Mouse (Mus musculus): ENCODE results near the gene Meis1.

The Meis1 gene

DNA sequence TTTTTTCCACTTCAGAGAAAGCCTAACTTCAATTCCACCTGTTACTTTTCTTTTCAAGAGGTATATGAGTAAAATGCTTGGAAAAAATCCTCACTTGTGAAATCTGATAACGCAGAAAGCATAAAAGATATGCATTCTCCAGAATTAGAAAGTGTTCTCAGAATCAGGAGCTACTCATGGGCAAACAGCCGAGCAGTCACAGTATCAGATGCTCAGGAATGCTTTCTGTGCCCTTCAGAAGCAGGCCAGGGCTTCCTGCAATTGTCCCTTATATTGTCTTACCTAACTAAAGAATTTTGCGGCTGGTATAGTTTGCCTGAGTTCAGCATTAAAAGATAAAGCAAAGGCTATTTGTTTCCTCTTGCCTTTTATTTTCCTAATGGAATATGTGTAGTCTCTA, 71.4 kb downstream of the Meis1 start:
- no peak for DNase-seq

DNA sequence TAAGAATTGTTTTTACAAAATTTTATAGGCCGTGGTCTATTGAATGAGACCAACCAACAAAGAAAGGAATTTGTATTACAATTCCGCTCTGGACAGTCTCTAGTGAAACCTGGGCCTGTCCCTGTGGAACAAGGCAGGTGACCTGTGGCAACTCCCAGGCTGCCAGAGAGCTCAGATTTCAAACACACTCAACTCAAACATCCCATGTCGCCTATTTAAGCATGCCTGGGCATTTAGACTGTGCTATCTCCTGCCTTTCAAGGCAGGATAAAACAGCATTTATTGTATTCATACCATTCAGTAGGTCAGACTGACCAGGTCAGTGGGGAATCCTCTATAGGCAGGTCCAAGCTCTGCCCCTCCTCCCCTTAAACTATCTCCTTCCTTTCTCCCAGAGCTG, 73.0 kb downstream of the Meis1 start:
- no peak for DNase-seq

GRCm38 (mm10) chr11:18944972-18945625, 73.7 kb downstream of the Meis1 start:
- no peak for DNase-seq

- DNase-seq = no peak
These were observed 74.6 kb downstream of the Meis1 start for GRCm38 (mm10) chr11:18944209-18944608.

DNA sequence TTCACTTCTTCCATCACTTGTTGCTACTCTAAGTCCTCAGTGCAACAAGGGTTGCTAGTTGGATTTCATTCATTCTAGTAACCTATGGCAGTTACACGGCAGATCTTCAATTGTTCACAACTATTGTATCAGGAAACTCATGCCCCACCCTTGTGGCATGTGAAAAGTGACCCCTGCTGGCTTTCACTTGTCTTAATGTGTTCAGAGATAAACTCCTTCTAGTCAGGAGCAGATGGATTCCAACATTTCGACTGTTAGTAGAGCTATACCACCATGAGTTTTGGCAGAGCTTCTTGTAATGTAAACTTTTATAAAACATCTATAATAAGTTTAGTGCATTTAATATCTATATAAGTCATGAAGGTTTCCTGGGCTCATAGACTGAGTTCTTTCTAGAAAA, 75.8 kb downstream of the Meis1 start:
- no peak for DNase-seq

- no peak for DNase-seq
These were observed 77.9 kb downstream of the Meis1 start for GRCm38 (mm10) chr11:18940916-18941315.

DNA sequence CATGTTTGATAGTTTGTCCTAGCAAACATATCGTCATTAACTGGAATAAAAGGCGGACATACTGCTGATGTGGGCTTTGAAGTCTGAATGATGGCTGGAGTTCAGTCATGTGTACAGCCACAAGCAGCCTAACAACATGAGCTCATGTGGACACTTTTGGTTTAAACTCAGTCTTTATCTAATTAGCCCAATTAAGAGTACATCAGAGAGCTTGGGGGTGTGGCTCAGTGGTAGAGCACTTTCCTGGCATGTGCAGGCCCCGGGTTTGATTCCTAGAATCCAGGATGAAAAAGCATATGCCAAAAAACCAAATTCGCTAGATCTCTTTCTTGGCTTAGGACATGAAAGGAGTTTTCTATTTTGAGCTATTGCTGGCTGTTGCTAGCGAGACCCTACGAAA, 83.9 kb downstream of the Meis1 start:
- DNase-seq = no peak

- no peak for DNase-seq
These were observed 87.5 kb downstream of the Meis1 start for GRCm38 (mm10) chr11:18931001-18931874.

DNA sequence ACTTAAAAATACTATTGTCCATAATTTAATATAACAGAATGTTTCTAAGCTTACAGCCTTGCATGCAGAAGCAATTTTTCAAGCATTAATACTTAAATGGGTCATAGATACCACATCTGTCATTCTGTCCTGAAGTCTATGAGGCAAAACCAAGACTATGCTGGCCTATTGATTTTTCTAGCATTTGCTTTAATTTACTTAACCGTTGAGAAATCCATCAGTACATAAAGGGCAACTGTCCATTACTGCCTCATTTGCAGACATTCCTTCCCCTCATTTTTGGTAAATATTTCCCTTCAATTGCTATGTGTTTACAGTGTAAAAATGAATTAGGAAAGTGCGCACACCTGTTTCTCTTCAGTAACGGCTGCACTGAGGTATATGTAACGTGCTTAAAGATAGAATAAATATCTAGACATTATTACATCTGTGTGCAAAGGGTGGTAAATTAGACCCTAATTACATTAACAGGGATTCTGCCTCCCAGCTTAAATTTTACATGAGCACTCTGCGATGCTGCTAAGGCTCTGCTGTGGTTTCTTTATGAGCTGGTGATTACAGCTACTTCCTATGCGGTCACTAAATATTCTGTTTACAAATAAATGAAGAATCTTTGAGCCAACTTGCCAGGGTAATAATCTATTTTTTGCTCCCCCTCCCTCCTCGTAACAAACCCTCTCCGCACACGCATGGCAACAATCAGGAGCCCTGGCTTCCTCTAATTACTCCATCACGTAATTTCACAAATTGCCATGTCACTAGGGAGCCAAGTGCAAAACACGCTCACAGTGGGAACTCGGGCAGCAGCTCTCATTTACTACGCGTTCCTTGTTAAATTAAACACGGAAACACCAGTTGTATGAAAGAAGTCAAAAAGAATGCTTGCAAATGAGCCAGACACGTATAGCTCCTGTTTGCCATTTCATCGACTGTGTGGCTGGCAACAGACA, 88.7 kb downstream of the Meis1 start:
- DNase-seq = no peak

- DNase-seq = no peak
These were observed 91.4 kb downstream of the Meis1 start for GRCm38 (mm10) chr11:18927351-18927750.

DNA sequence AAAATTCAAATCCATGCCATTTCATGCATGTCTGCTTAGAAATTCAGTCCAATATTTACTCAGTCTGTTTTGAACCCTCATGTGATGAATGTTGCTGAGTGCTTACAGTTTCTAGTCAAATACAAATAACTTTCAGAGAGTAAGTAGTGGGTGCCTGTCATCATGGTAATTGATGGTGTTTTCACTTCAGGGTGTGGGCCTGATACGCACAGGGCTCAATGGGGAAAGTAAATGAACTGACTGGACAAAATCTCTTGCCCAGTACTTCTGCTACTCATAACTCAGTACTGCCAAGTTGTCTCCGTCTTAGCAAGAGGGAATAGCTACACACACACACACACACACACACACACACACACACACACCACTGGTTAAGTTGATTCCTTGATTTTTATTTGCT, 92.0 kb downstream of the Meis1 start:
- no peak for DNase-seq

- DNase-seq = no peak
These were observed 94.0 kb downstream of the Meis1 start for GRCm38 (mm10) chr11:18924583-18925334.

- no peak for DNase-seq
These were observed 95.5 kb downstream of the Meis1 start for GRCm38 (mm10) chr11:18923274-18923673.

- DNase-seq = no peak
These were observed 98.1 kb downstream of the Meis1 start for GRCm38 (mm10) chr11:18920651-18921050.

DNA sequence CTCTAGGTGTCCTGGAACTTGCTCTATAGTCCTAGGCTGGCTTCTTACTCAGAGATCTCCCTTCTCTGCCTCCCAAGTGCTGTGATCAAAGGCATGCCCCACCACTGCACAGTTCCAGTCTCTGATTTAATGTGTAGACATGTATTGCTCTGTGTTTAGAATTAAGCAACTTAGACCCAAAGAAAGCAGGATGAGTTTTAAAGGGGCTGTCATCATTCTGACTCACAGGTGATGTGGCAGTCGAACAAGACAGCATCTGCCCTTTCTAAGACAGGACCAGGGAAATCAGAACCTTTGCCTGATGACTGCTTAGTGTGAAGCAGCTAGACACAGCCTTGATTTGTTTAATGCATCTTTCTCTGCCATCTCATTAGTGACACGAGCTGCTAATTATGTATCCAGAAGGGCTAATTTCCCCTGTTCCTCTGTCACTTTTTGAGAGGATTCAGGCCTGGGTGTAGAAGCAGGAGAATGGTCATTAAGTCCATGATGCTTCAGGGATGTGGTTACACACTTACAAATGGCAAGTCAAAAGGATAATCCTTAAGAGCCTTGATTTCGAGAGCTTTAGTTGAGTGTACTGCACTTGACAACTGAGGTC, 99.5 kb downstream of the Meis1 start:
- DNase-seq = no peak

DNA sequence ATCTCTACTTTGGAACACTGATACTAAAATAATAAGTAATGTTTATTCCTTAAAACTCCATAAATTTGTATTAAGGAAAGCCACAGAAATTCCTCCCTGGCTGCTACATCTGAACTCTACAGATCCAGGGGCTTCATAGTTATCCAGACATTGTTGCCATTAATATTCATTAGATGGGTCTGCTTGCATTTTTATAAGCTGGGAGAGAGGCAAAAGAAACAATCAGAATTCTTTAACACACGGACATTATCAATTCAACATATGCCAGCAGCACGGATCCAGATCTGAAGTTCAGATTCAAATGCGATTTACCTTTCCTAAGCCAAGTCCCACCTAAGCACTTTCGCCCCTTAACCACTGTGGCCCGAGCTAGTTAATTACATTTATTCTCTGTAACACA, 100.9 kb downstream of the Meis1 start:
- DNase-seq = no peak

DNA sequence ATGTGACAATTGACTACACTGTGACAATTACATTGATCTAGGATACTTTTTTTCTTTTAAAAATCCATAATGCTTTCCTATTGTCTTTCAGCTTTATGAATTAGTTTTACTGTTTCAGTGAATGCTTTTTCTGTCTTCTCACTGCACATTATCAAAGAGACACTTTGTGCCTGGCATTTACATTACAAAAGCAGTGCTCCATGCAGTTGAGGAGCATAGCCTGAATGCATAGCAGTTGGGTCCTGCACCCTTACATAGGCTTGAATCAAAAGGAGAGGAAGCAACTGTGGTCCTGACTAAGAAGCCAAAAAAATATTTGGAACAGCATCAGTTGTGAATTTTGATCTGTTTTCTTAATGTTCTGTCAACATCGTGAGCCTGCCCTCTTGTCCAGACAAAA, 105.5 kb downstream of the Meis1 start:
- DNase-seq = no peak

DNA sequence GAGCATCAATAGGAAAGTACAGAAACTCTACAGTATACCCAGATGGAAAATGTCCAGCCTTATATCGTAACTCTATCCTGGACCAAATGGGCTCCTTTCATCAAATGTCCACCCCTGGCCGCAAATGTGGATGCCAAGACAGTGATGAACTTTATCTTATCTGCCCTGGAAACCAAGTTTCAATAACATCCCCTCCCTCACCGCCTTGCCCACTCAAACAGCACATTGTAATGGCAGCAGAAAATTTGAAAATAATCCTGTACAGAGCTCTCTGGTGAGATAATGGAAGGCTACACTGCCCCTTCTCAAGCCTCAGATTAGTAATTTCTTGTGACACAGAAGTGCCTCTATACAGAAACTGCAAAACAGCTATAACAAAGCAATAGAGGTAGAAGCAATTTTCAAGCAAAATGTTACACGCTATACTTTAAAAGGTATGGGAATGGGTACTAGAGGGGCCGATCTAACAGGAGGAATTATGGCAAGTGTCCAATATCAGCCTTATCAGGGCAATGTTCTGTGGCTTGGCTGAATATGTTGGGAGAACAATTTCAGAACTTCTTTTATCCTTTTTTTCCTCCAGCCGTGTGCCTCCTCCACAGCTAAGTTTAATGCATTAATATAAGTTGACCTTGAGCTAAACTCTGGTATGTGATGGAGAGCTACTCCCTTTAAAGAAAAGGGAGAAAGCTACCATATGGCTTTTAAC, 106.3 kb downstream of the Meis1 start:
- DNase-seq = no peak

GRCm38 (mm10) chr11:18906866-18907265, 111.9 kb downstream of the Meis1 start:
- DNase-seq = no peak

DNA sequence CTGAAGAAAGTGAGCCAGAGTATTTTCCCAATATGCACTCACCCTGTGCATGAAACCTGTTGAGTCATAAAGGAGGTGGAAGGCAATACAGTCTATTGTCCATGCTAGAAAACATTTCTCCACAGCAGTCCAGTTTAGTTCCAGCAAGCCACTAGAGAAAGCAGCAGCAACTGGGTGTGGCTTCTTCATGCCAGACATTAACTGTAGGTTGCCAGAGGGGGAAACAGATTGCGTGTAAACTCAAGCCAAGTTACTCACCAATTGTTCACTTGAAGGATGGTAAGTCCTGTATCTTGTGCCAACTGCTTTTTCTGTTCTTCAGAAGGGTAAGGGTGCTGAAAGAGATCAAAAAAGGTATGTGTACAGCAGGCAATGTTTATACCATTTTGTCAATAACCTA, 113.4 kb downstream of the Meis1 start:
- DNase-seq = no peak

DNA sequence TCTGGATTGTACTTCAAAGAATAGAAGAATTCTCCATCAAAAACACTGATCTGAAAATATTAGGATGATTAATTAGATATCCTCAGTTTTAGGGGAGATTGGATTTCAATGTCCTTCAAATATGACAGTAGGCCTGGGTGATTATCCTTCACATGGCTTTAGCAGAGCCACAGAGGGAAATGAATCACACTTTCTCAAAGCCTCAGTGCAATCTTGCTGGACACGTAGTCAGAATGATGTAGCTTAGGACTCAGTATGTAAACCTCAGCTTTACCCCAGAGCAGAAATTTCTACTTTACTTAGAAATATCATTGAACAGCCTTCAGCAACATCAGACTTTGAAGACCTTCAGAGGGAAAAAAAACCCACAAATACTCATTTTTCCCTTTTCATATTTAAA, 113.9 kb downstream of the Meis1 start:
- DNase-seq = no peak

Data from thymus, postnatal 36 days (tissue).